Mouse (Mus musculus): Measurements from ENCODE around the gene Ufd1. TPM values are rescaled to one million over a fixed set of nuclear protein-coding genes. Genes with fewer than 3 reads are reported as not detected.

Gene Ufd1
- total RNA-seq, 2 experiments from 2014 or later = 43.8 to 50.1 TPM

DNA sequence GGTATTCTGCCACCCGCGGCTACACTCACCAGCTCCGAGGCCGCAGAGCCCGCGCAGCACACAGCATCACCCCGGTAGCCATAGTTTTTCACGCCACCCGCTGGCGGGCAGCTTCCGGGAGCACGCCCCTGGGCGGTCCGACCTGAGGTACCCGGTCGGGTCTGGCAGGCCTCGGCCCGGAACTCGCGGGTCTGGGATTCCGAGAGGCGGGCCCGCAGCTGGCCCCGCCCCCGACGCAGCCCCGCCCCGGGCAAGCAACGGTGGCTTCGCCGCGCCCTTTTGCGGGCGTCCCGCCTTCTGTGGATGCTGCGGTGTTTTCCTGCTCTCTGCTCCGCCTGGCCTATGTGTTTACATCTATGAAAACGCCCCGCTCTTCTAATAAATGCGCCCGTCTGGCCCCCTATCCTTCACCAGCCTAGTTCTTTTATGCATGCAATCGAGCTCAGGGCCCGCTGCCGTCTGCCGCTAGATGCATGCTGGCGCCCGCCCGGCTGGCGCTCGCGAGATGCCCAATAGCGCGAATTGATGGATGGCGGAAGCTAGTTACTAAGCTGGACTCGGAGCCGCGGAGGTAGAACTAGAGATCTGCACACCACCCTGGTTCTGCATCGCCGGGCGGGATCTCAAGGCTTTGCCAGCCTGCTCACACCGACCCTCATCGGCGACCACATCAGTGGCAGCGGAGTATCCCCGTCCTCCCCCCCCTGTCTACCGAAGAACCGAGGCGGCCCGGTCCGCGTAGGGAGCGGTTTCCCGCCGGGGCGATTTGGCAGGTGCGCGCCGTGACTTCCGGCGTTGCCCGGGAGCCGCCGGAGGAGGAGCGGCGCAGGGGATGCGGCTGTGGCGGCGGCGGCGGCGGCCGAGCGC lies 65.1 kb downstream of the Ufd1 start, which contains the start of the genes Mrpl40 and Hira:
Mrpl40 (minus strand) TSS at position 421 of the 867 bp plus-strand sequence.
Hira (plus strand) TSS at position 596 of the 867 bp plus-strand sequence.
- DNase-seq = peak; percentile 97
- intact Hi-C loops (cut with DNase I) = loop anchor here (5.0 kb wide), 1 partner anchor 64 kb away; the partner anchor contains the start of genes Cdc45 and Ufd1
- peak within 1 kb of the TSS; percentile 97 for H3K4me3 ChIP-seq

DNA sequence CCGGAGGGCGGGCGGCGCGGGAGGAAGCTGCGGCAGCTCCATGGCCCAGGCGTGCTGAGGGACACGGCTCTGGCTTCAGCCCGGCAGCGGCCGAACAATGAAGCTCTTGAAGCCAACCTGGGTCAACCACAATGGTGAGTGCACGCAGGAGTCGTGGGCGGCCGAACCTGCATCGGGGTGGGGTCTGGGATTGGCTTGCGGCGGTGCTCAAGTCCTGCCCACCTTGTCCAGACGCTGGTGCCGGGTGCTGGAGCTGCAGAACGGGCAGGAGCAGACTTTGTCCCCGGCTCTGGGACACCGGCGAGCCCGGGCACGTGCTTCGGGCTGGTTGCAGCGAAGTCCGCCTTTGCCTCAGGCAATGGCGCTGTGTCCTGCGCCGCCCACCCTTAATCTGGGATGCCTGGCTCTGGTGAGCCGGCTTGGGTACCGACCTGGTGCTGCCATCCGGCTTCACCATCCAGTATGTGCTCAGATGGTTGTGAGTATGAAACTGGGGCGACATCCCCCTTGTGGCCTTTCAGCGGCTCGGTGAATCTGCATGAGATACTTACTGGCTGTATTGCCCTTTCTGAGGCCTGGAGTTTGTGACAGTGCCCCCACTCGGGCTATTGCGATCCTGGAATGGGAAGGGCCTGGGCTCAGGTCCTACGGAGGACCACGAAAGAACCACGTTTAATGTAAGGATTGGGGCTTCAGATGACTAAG lies 66.0 kb downstream of the Ufd1 start:
- peak; percentile 54 for DNase-seq
- H3K4me3 ChIP-seq = peak overlapping the region; percentile 97
- peak; percentile 39 for TF ChIP-seq CTCF (IDR thresholded peaks at IDR 0.05)
- intact Hi-C loops (cut with DNase I) = loop anchor here (5.0 kb wide), 1 partner anchor 65 kb away; the partner anchor contains the start of genes Cdc45 and Ufd1
- peak overlapping the region; percentile 97 for H3K27ac ChIP-seq

More for the DNA sequence above, 65.1 kb downstream of the Ufd1 start, which contains the start of the genes Mrpl40 and Hira:
- TF ChIP-seq CTCF (IDR thresholded peaks at IDR 0.05) = no peak
- H3K27ac ChIP-seq = peak within 1 kb of the TSS; percentile 97

DNA sequence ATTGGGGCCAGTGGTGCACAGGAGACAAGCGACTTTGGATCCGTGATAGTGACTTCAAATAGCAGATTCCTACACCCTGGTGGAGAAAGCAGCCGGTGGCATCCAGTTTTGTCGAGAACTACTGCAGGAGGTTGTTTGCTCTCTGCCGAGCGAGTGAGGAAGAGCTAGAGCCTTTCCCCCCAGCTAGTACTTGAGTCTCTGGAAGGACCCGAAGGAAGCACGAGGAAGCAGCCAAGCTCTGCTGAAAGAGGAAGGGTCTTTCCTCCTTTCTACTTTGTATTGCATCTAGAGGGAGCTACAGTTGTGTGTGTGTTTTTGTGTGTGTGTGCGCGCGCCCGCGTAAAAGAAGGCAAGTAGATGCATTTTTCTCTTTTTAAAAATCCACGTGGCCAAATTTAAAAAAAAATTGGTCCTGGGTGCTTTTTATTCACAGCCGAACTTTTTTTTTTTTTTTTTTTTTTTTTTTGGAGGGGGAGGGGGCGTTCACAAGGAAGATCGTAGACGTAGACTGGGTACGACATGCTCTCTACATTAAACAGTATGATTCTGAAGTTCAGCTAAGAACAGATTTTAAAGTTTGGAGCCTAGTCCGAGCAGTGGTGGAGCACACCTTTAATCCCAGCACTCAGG lies 66.6 kb downstream of the Ufd1 start:
- no peak; the same call in 1 of the 2 replicates for TF ChIP-seq CTCF (IDR thresholded peaks at IDR 0.05)
- intact Hi-C loops (cut with DNase I) = loop anchor here (5.0 kb wide), 1 partner anchor 66 kb away; the partner anchor contains the start of genes Cdc45 and Ufd1
- peak overlapping the region; percentile 97 for H3K4me3 ChIP-seq
- H3K27ac ChIP-seq = peak overlapping the region; percentile 97
- no peak for DNase-seq

DNA sequence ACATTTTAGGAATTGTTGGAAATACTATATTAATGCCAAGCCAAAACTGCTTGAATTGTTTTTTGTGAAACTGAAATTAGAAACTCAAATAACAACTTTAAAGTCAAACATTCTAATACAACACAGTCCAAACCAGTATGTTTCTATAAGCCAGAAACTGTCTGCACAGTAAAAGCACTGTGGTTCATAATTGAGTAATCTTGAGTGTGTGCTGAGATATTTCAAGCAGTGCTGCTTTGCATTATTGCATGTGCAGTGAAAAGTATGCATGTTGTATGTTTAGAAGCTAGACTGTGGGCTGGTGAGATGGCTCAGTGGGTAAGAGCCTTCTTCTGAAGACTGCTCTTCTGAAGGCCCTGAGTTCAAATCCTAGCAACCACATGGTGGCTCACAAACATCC lies 72.5 kb downstream of the Ufd1 start:
- DNase-seq = no peak
- H3K27ac ChIP-seq = no peak overlapping the region
- no peak overlapping the region for H3K4me3 ChIP-seq
- TF ChIP-seq CTCF (IDR thresholded peaks at IDR 0.05) = no peak
- intact Hi-C loops (cut with DNase I) = no loop called here

Other genes starting within 250 kb of the Ufd1 start
- 1 to 10 TPM; 1.2 to 4.7 TPM for gene Tbx1, start 221.1 kb upstream of the Ufd1 start, total RNA-seq (2021)
- not detected for gene Gp1bb, start 189.4 kb upstream of the Ufd1 start, total RNA-seq (2021)
- 1 to 10 TPM in 1 of 2 experiments, under 1 TPM in 1; 0.61 to 1.1 TPM for gene Gm49601, start 185.4 kb upstream of the Ufd1 start, total RNA-seq (2021)
- 1 to 10 TPM; 3.1 to 6.1 TPM for gene Sept5, start 181.8 kb upstream of the Ufd1 start, total RNA-seq (2021)
- gene Cldn5, start 34.9 kb upstream of the Ufd1 start, total RNA-seq (2021) = 1 to 10 TPM; 5.0 to 9.5 TPM
- 1 to 10 TPM; 2.6 TPM for gene Cdc45, start 208 bp downstream of the Ufd1 start, total RNA-seq (2021)
- gene 2510002D24Rik, start 24.8 kb downstream of the Ufd1 start, total RNA-seq (2021) = 10 to 100 TPM; 15.5 to 21.9 TPM
- gene Gm28539, start 24.8 kb downstream of the Ufd1 start, total RNA-seq (2021) = 1 to 10 TPM in 1 of 2 experiments, under 1 TPM in 1; 0.38 to 1.1 TPM
- 10 to 100 TPM; 35.3 to 46.6 TPM for gene Mrpl40, start 65.1 kb downstream of the Ufd1 start, total RNA-seq (2021)
- 10 to 100 TPM; 22.5 to 23.5 TPM for gene Hira, start 65.3 kb downstream of the Ufd1 start, total RNA-seq (2021)

Data from gastrocnemius, adult 2 months (tissue).